Mouse (Mus musculus) urinary bladder, postnatal 36 days (tissue): ENCODE results near the gene Neurl4.
"Not testable (repeated sequence)": the region's sequence is repeated elsewhere in the genome, so short reads cannot be mapped to it uniquely, and the experiment has no call there.

Source experiments
- DNase-seq, 2 experiments: peaks; one replicate each; pipeline ENCODE4 v3.0.0; 2022; ENCODE audit warnings: low spot score in 2 of 2, mixed read lengths in 1 of 2

Gene Neurl4

GRCm38 (mm10) chr11:69900471-69901405, at the start of gene Neurl4, which contains the start of gene 2810408A11Rik:
Gene Neurl4, plus strand, starts transcription at chr11:69901072.
Gene 2810408A11Rik, minus strand, starts transcription at chr11:69900987.
- peak; percentile 84 to 91 for DNase-seq

GRCm38 (mm10) chr11:69853994-69854393, 46.9 kb upstream of the Neurl4 start:
- no peak for DNase-seq

- DNase-seq = no peak
These were observed 46.2 kb upstream of the Neurl4 start for GRCm38 (mm10) chr11:69854680-69855079.

- DNase-seq = no peak
These were observed 45.5 kb upstream of the Neurl4 start for GRCm38 (mm10) chr11:69855347-69855746.

- DNase-seq = peak in 1 of 2 experiments; percentile 68
These were observed 42.5 kb upstream of the Neurl4 start, which contains the start of gene Tnk1 for GRCm38 (mm10) chr11:69858113-69858998. Gene Tnk1, minus strand, starts transcription at chr11:69858730.

GRCm38 (mm10) chr11:69863729-69864128, 37.1 kb upstream of the Neurl4 start:
- not testable (repeated sequence) for DNase-seq

- no peak for DNase-seq
These were observed 36.6 kb upstream of the Neurl4 start for GRCm38 (mm10) chr11:69864138-69864860.

GRCm38 (mm10) chr11:69865561-69865960, 35.3 kb upstream of the Neurl4 start:
- no peak for DNase-seq

- DNase-seq = no peak
These were observed 33.5 kb upstream of the Neurl4 start for GRCm38 (mm10) chr11:69867335-69867734.

- DNase-seq = no peak
These were observed 30.4 kb upstream of the Neurl4 start for GRCm38 (mm10) chr11:69870289-69871069.

- no peak for DNase-seq
These were observed 29.1 kb upstream of the Neurl4 start for GRCm38 (mm10) chr11:69871822-69872221.

GRCm38 (mm10) chr11:69872451-69872850, 28.4 kb upstream of the Neurl4 start:
- no peak for DNase-seq

- DNase-seq = no peak
These were observed 24.7 kb upstream of the Neurl4 start for GRCm38 (mm10) chr11:69876186-69876585.

- DNase-seq = peak; percentile 77 to 84
These were observed 24.0 kb upstream of the Neurl4 start for GRCm38 (mm10) chr11:69876867-69877266.

- DNase-seq = no peak
These were observed 23.0 kb upstream of the Neurl4 start, which contains the start of gene Tmem95 for GRCm38 (mm10) chr11:69877878-69878277. Gene Tmem95, minus strand, starts transcription at chr11:69878018.

- peak; percentile 46 to 48 for DNase-seq
These were observed 22.5 kb upstream of the Neurl4 start for GRCm38 (mm10) chr11:69878399-69878798.

- DNase-seq = no peak
These were observed 21.9 kb upstream of the Neurl4 start for GRCm38 (mm10) chr11:69878952-69879351.

GRCm38 (mm10) chr11:69879711-69880110, 21.2 kb upstream of the Neurl4 start:
- DNase-seq = no peak

GRCm38 (mm10) chr11:69880506-69880852, 20.4 kb upstream of the Neurl4 start:
- no peak for DNase-seq

GRCm38 (mm10) chr11:69880853-69881603, 19.8 kb upstream of the Neurl4 start, which contains the start of gene Kctd11:
Gene Kctd11, minus strand, starts transcription at chr11:69881406.
- DNase-seq = peak; percentile 92 to 95
